In genomic region chr2:91455826-91456225, GRCm38 (mm10) we compare ENCODE assay signal across 8 mouse cellular contexts. TPM values are rescaled to one million over a fixed set of nuclear protein-coding genes. Genes with fewer than 3 reads are reported as not detected.
A peak's percentile ranks its signal among the peaks of the same experiment; 100 is the strongest.
DNase-seq lines count a peak whose midpoint lies in the region; ATAC-seq and TF ChIP-seq lines count a peak whose summit lies in the region.

No protein-coding gene starts in this region.

- TF ChIP-seq CTCF in layer of hippocampus, adult 2 months (conservative IDR thresholded peaks at IDR 0.05): peak; percentile 83

- no peak overlapping the region for H3K4me3 ChIP-seq in layer of hippocampus, adult 2 months
- no peak overlapping the region for H3K4me3 ChIP-seq in hindbrain, embryonic 16.5 days (ENCODE audit: low read length)

- no peaks in the 10 kb centered on the region for H3K27me3 ChIP-seq in hindbrain, embryonic 16.5 days (replicated peaks; ENCODE audit: control insufficient read depth, insufficient read depth, low read length)

- 2% methylated on average over 4 of the region's 4 CpGs for WGBS in hindbrain, embryonic 16.5 days

- ATAC-seq in activated CD4-positive, CD25-positive, alpha-beta regulatory T cell, adult 4 months: peak; percentile 46
- ATAC-seq in hindbrain, embryonic 16.5 days: peak; percentile 44; the same call in 1 of the 2 replicates

- peaks cover 18% of the 10 kb centered on the region for H3K4me1 ChIP-seq in hindbrain, embryonic 16.5 days (ENCODE audit: control insufficient read depth, insufficient read depth, low read depth, low read length)

- peak; percentile 59 to 71 for DNase-seq in cerebellum, adult 18-20 months
- no peak for DNase-seq in cerebellum, adult 9-11 months
- DNase-seq in layer of hippocampus, adult 2 months (ENCODE audit: low spot score in 2 of 2): peak; percentile 43 to 76
- DNase-seq in layer of hippocampus, postnatal 25 days (ENCODE audit: extremely low spot score in 1 of 2, low spot score in 1 of 2): no peak
- peak; percentile 85 for DNase-seq in retina, postnatal 1 day
- DNase-seq in frontal cortex, postnatal 14 days (ENCODE audit: low spot score in 2 of 2): no peak

- no peak overlapping the region for H3K9ac ChIP-seq in hindbrain, embryonic 16.5 days (ENCODE audit: low read depth, low read length)

- no peak overlapping the region for H3K4me2 ChIP-seq in hindbrain, embryonic 16.5 days (ENCODE audit: low read length)

- no peaks in the 10 kb centered on the region for H3K36me3 ChIP-seq in hindbrain, embryonic 16.5 days (ENCODE audit: control insufficient read depth, insufficient read depth, low read length)

- peaks cover 2% of the 10 kb centered on the region; the same call in 1 of the 2 replicates for H3K9me3 ChIP-seq in hindbrain, embryonic 16.5 days (ENCODE audit: control insufficient read depth, low read length)

- no peak overlapping the region for H3K27ac ChIP-seq in layer of hippocampus, adult 2 months
- H3K27ac ChIP-seq in hindbrain, embryonic 16.5 days (ENCODE audit: low read depth, low read length): no peak overlapping the region

RNA-seq across cellular contexts. Expression of gene Lrp4, which starts 1.5 kb away (rescaled TPM):
- 10 to 100 TPM; 30.1 to 30.6 TPM for total RNA-seq in layer of hippocampus, adult 2 months (2021)
- 10 to 100 TPM; 33.3 to 33.8 TPM for total RNA-seq in layer of hippocampus, postnatal 25 days (2021)
- under 1 TPM in 1 of 2 experiments, not detected in 1; 0.11 TPM for polyA plus RNA-seq in activated CD4-positive, CD25-positive, alpha-beta regulatory T cell, adult 4 months (2017; shearing (Covaris generic))
- polyA plus RNA-seq in hindbrain, embryonic 16.5 days (2015; fragmentation: Nextera tagmentation; extraction: Ambion mirVana): 4.5 and 5.3 TPM in 2 replicates

RNA-seq across cellular contexts. Expression of gene 1110051M20Rik, which starts 11.3 kb away (rescaled TPM):
- total RNA-seq in layer of hippocampus, adult 2 months (2021): 100 to 1,000 TPM; 110 to 122 TPM
- total RNA-seq in layer of hippocampus, postnatal 25 days (2021): 100 to 1,000 TPM; 101 to 108 TPM
- 10 to 100 TPM; 23.8 to 28.2 TPM for polyA plus RNA-seq in activated CD4-positive, CD25-positive, alpha-beta regulatory T cell, adult 4 months (2017; shearing (Covaris generic))
- polyA plus RNA-seq in hindbrain, embryonic 16.5 days (2015; fragmentation: Nextera tagmentation; extraction: Ambion mirVana): 161 and 163 TPM in 2 replicates

Comparison
In these comparisons a context has a peak if more than half of its experiments do, and no peak if none do; other contexts are left out.
1. DNase-seq: peak in cerebellum, adult 18-20 months (2 of 2), layer of hippocampus, adult 2 months (2 of 2) and retina, postnatal 1 day (single experiment); none in cerebellum, adult 9-11 months (single experiment), layer of hippocampus, postnatal 25 days (0 of 2) and frontal cortex, postnatal 14 days (0 of 2).